Mouse (Mus musculus): ENCODE data around the gene Dhdds.

The Dhdds gene

DNA sequence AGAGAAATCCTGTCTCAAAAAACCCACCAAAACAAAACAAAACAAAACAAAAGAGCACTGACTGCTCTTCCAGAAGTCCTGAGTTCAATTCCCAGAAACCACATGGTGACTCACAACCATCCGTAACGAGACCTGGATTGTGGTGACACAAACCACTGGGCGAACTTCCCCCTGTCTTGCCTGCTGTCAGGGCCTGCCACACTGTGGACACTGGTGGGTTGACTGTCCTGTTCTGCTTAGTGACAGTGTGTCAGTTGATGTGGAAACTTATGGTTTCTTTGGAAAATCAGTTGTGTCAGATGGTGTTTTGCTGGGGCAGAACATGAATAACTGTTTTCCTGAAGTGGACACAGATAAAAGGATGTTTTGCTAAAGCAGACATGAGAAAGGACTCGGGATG, 58.0 kb downstream of the Dhdds start:
- peak; percentile 24 to 32 for DNase-seq

DNA sequence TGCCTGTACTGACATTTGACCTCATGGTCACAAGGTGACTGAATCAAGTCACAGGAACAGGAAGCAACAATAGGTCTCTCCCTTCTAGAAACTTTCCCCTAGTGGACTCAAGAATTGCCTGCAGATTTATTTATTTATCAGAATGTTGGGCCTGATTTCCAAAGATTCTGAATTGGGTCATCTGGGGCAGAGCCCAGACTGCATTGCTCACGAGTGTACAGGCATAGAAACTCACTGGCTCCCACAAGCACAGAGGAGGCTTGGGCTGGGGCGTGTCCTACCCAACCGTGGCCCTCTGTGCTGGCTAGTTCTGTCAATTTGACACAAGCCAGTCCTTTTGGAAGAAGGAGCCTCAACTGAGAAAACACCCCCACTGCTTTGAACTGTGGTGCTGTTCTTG, 59.1 kb downstream of the Dhdds start:
- DNase-seq: peak; percentile 38 to 51

DNA sequence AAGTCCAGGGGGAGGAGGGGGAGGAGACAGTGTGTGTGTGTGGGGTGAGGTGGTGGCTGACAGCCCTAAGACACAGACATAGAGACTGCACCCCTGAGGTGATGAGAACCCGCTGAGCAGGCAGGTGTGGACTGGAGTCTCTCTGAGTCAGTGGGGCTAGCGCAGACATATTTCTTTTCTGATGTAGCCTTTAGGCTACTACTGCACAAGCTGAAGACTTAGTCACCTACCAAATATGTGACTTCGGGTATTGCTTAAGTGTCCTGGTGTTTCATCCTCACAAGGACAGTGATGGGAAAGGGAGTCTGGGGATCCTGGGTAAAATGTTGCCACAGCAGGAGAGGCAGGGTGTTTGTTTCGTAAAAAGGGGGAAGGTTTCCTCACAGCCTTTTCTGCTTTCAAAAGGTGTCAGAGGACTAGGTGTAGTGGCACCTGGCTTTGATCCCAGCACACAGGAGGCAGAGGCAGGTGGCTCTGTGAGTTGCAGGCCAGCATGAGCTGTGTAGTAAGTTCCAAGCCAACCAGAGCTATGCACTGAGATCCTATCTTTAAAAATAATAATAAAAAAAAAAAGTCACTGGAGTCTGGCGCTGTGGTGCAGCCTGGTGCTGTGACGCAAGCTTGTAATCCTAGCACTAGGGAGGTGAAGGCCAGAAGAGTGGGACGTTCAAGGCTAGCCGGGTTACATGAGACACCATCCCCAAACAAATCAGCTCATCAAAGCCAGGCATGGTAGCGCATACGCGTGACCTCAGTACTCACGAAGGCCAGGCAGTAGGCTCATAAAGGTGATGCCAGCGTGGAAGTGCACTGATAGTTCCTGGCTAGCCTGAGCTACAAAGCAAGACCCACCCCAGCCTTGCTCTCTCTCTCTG, 60.1 kb downstream of the Dhdds start:
- DNase-seq: no peak

DNA sequence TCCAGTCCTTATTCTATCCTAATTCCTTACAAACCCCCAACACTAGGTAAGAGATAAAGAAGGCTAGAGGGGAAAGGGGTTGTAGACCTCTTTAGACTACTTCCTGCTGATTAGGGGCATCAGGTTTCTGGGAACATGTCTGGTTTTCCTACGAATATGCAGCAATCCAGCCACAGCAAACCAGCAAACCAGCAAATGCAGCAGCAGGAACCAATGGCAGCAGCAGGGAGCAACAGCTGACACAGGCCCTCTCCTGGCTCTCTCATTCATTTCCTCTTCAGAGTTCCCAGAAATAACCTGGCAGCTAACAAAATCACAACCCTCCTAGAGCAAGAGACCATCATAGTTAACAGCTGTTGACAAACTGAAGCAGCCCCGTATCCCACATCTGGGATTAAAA, 62.6 kb downstream of the Dhdds start:
- no peak for DNase-seq

DNA sequence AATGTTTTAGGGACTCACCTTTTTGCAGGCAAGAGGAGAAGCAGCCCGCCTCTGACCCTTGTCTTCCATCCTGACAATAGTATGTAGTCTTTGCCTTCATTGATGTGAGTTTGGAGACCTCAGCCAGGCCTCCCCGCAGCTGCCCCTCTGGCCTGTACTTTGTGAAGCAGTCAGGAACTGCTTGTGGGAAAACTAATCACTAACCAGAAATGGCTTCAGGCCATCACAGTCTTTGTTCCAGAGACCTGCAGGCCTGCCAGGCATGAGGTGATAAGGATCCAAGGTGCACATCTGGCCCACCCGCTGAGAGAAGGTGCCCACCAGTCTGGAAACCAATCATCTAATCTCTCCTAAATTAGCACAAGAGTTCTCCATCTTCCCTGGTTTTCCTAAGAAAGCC, 68.9 kb downstream of the Dhdds start:
- DNase-seq: no peak

DNA sequence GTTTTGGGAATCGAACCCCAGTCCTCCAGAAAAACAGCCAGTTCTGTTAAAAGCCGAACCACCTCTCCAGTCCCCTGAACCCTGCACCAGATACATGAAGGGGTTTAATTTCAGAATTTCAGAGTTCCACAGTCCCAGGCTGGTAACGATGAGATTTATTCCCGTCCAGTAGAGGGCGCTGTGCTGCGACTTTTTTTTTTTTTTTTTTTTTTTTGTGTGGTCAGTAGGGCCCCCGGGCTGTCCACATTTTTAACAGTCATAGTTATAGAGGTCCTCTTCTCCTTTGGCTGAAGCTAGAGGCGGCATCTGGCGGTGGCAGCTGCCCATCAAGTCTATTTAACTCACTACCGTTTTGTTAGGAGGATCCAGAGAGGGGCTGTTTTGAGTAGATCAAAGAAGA, 69.4 kb downstream of the Dhdds start:
- no peak for DNase-seq

DNA sequence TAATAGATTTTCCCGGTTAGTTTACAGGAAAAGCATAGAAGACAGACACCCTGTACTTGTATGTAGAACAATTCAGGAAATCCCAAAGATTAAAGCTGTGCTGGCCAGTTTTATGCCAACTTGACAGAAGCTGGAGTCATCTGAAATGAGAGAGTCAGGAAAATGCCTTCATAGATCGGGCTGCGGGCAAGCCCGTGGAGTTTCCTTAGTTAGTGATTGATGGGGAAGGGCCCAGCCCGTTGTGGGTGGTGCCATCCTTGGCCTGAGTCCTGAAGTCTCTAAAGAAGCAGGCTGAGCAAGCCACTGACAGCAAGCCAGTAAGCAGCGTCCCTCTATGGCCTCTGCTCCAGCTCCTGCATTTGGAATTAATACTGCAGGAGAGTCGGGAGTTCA, 71.4 kb downstream of the Dhdds start:
- peak; percentile 55 to 67 for DNase-seq

DNA sequence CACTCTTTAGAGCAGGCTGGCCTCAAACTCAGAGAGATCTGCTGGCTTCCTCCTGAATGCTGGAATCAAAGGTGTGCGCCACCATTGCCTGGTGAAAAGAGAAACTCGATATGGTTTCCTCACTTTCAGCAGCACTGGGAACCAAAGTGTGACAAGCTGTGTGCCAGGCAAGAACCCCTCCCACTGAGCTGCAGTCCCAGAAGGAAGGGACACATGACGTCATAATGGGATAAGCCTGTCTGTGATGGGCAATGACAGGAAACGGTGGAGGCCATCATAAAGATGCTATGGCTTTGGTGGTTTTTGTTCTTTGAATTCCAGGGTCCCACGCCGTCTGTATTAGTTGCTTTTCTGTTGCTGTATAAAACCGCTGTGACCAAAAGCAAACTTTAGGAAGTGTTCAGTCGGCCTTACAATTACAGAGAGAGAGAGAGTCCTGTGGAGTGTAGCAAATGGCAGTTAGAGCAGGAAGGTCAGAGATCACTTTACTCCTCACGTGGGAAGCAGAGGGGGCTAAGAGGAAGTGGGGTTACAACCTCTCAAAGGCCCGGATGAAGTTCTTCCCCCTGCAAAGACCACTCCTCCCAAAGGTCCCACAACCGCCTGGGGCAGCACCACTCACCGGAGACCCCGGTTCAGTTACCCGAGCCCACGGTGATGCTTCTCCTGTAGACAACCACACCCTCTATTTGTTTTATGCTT, 72.0 kb downstream of the Dhdds start:
- peak in 1 of 2 experiments; percentile 56 for DNase-seq

DNA sequence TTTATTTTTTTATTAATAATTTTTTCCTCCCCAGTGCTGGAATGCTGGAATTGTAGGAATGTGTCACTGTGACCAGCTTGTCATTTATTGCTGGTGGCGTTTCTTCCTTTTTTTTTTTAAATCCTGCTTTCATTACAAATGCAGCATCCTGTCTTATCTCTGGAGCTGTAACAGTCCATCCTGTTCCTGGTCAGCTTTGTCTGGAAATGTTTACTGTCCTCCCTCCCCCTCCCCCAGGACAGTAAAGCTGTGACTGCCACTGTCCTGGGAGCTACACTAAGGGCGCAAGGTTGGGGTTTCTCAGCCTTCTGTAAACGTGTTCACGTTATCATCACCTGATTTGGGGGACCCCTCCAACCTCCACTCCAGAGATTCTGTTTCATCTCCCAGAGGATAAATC, 75.5 kb downstream of the Dhdds start:
- peak in 1 of 2 experiments; percentile 55 for DNase-seq

DNA sequence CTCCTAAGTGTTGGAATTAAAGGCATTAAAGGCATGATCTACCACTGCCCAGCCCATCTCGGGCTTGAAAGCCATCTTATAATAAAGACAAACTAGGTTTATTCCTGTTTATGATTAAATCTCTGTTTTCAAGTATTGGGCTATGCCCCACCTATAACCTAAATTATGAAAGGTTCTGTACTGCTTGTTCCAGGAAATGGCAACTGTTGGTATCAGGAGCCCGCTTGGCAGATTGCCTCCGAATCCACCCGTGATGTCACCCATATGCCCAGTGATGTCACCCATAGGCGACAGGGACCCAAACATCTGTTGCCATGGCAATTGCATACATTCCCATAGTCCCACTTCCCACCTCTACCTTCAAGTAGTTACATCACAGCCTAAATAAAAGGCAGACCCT, 77.0 kb downstream of the Dhdds start:
- peak; percentile 49 to 60 for DNase-seq

All from lung, adult 18-20 months (tissue).